Mouse (Mus musculus): ENCODE measurements around the gene Gm20388. TPM values are rescaled to one million over a fixed set of nuclear protein-coding genes. Genes with fewer than 3 reads are reported as not detected.

Gene Gm20388
- polyA plus RNA-seq, 1 experiment from 2014 or later = 7.4 TPM

DNA sequence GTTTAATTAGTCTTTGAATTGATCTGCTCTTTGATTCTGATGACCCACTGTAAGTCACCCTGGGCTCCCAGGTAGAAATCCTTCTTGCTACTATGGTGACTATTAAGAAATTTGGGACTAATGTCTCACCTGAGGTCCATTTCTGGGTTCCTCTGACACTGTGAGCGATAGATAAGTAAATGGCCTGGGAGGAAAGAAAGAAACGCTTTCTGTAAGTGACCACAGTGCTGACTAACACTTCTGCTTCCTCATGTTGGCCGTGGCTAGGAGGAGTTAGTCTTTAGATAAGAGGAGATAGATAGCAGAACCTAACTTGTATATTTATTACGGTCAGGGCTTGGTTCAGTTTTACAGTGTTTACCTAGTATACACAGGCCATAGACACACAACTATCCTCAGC, 3418.7 kb downstream of the Gm20388 start:
- H3K9ac ChIP-seq (ENCODE audit: low read length) = no peak overlapping the region
- H3K27me3 ChIP-seq (ENCODE audit: control insufficient read depth, insufficient read depth, low read length) = no peaks in the 10 kb centered on the region
- H3K36me3 ChIP-seq (ENCODE audit: control insufficient read depth, insufficient read depth, low read length) = no peaks in the 10 kb centered on the region
- H3K9me3 ChIP-seq (replicated peaks; ENCODE audit: control insufficient read depth, low read length) = no peaks in the 10 kb centered on the region
- WGBS = 71% methylated on average over 4 of the region's 4 CpGs
- peaks cover 12% of the 10 kb centered on the region for H3K4me1 ChIP-seq (ENCODE audit: control insufficient read depth, insufficient read depth, low read length)
- no peak overlapping the region for H3K4me3 ChIP-seq (replicated peaks; ENCODE audit: low read length)
- ATAC-seq (ENCODE audit: insufficient read depth, low FRiP score) = no peak
- no peak overlapping the region for H3K4me2 ChIP-seq (ENCODE audit: low read depth, low read length)
- H3K27ac ChIP-seq (ENCODE audit: low read length) = no peak overlapping the region

DNA sequence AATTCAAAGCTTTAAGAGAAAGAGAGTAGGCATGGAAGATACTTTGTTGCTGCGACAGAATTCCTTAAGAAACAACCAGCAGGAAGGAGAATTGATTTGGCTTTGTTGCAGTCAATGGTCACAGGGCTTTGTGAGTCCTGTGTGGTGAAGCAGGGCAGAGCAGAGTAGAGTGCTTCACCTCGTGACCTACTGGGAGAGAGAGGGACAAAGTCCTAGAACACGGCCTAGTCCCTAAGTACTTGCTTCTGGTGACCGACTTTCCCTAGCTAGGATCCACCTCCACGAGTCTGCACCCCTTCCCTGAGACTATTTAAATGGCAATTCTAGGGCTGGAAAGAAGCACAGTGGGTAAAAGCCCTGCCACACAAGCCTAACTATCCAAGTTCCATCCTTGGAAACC, 3419.3 kb downstream of the Gm20388 start:
- Histone ChIP-seq H3K36me3 (ENCODE audit: control insufficient read depth, insufficient read depth, low read length) (no peaks in the 10 kb centered on the region), H3K27ac (ENCODE audit: low read length) (no peak overlapping the region), H3K4me3 (replicated peaks; ENCODE audit: low read length) (no peak overlapping the region), H3K4me1 (ENCODE audit: control insufficient read depth, insufficient read depth, low read length) (peaks cover 13% of the 10 kb centered on the region), H3K9ac (ENCODE audit: low read length) (no peak overlapping the region), H3K9me3 (replicated peaks; ENCODE audit: control insufficient read depth, low read length) (no peaks in the 10 kb centered on the region), H3K27me3 (ENCODE audit: control insufficient read depth, insufficient read depth, low read length) (no peaks in the 10 kb centered on the region), H3K4me2 (ENCODE audit: low read depth, low read length) (no peak overlapping the region)
- ATAC-seq (ENCODE audit: insufficient read depth, low FRiP score) = no peak
- WGBS = 70% methylated on average over 5 of the region's 5 CpGs

DNA sequence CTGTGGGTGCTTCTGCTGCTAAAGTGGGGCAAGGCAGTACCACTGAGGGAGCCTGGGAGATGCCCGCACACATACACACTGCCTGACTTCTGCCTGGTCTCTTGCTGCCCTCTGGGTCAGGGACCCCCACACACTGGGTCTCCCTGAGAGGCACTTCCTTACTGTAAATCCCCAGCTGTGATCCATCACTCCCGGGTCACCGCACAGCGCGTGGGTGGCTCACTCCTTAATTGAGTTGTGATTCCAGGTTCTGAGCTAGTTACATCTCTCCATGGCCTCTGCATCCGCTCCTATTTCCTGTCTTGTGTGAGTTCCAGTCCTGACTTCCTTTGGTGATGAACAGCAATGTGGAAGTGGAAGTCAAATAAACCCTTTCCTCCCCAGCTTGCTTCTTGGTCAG, 3420.1 kb downstream of the Gm20388 start:
- Histone ChIP-seq H3K4me1 (ENCODE audit: control insufficient read depth, insufficient read depth, low read length) (peaks cover 13% of the 10 kb centered on the region), H3K9me3 (replicated peaks; ENCODE audit: control insufficient read depth, low read length) (no peaks in the 10 kb centered on the region), H3K9ac (ENCODE audit: low read length) (no peak overlapping the region), H3K27ac (ENCODE audit: low read length) (no peak overlapping the region), H3K27me3 (ENCODE audit: control insufficient read depth, insufficient read depth, low read length) (no peaks in the 10 kb centered on the region), H3K4me2 (ENCODE audit: low read depth, low read length) (no peak overlapping the region), H3K4me3 (replicated peaks; ENCODE audit: low read length) (no peak overlapping the region), H3K36me3 (ENCODE audit: control insufficient read depth, insufficient read depth, low read length) (no peaks in the 10 kb centered on the region)
- 48% methylated on average over 6 of the region's 6 CpGs for WGBS
- ATAC-seq (ENCODE audit: insufficient read depth, low FRiP score) = no peak

DNA sequence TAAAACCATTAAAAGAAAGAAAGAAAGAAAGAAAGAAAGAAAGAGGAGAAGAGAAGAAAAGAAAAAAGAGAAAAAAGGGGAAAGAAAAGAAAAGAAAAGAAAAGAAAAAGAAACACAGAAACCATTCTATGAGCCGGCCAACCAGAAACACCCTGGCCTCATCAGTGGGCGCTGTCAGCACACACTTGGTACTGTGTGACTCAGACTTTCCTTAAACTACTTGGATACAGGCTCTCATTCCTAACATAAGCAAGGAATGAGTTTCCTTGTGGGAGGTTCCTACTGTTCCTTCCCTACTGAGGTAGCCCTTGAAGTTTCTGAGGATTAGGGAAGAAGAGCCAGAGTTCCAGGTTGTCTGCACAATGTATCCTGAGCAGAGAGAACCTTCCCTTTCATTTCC, 3420.7 kb downstream of the Gm20388 start:
- no peak overlapping the region for H3K9ac ChIP-seq (ENCODE audit: low read length)
- H3K4me2 ChIP-seq (ENCODE audit: low read depth, low read length) = no peak overlapping the region
- ATAC-seq (ENCODE audit: insufficient read depth, low FRiP score) = no peak
- 0 out of 2 replicates have a peak overlapping the region, but pooled peaks have one; percentile 0 for H3K27ac ChIP-seq (ENCODE audit: low read length)
- WGBS = 61% methylated on average over 2 of the region's 2 CpGs
- H3K9me3 ChIP-seq (replicated peaks; ENCODE audit: control insufficient read depth, low read length) = no peaks in the 10 kb centered on the region
- peaks cover 13% of the 10 kb centered on the region for H3K4me1 ChIP-seq (ENCODE audit: control insufficient read depth, insufficient read depth, low read length)
- H3K4me3 ChIP-seq (replicated peaks; ENCODE audit: low read length) = no peak overlapping the region
- H3K36me3 ChIP-seq (ENCODE audit: control insufficient read depth, insufficient read depth, low read length) = no peaks in the 10 kb centered on the region
- no peaks in the 10 kb centered on the region for H3K27me3 ChIP-seq (ENCODE audit: control insufficient read depth, insufficient read depth, low read length)

- no peaks in the 10 kb centered on the region for H3K36me3 ChIP-seq (ENCODE audit: control insufficient read depth, insufficient read depth, low read length)
- H3K4me2 ChIP-seq (ENCODE audit: low read depth, low read length) = peak overlapping the region; percentile 82
- 29% methylated on average over 8 of the region's 8 CpGs for WGBS
- H3K4me1 ChIP-seq (ENCODE audit: control insufficient read depth, insufficient read depth, low read length) = peaks cover 13% of the 10 kb centered on the region
- no peak overlapping the region for H3K9ac ChIP-seq (ENCODE audit: low read length)
- no peak overlapping the region for H3K4me3 ChIP-seq (replicated peaks; ENCODE audit: low read length)
- no peaks in the 10 kb centered on the region for H3K27me3 ChIP-seq (ENCODE audit: control insufficient read depth, insufficient read depth, low read length)
- no peaks in the 10 kb centered on the region for H3K9me3 ChIP-seq (replicated peaks; ENCODE audit: control insufficient read depth, low read length)
- ATAC-seq (ENCODE audit: insufficient read depth, low FRiP score) = no peak
- H3K27ac ChIP-seq (ENCODE audit: low read length) = 0 out of 2 replicates have a peak overlapping the region, but pooled peaks have one; percentile 0
Measured at GRCm38 (mm10) chr8:123331810-123332209, 3421.2 kb downstream of the Gm20388 start.

- peak within 1 kb of the TSS; percentile 82 for H3K4me2 ChIP-seq (ENCODE audit: low read depth, low read length)
- H3K4me1 ChIP-seq (ENCODE audit: control insufficient read depth, insufficient read depth, low read length) = peaks cover 12% of the 10 kb centered on the region
- no peaks in the 10 kb centered on the region for H3K9me3 ChIP-seq (replicated peaks; ENCODE audit: control insufficient read depth, low read length)
- peak; percentile 88 for ATAC-seq (ENCODE audit: insufficient read depth, low FRiP score)
- peak within 1 kb of the TSS; percentile 68 for H3K9ac ChIP-seq (ENCODE audit: low read length)
- H3K36me3 ChIP-seq (ENCODE audit: control insufficient read depth, insufficient read depth, low read length) = no peaks in the 10 kb centered on the region
- H3K27me3 ChIP-seq (ENCODE audit: control insufficient read depth, insufficient read depth, low read length) = no peaks in the 10 kb centered on the region
- under 1% methylated on average over 84 of the region's 85 CpGs for WGBS
- H3K4me3 ChIP-seq (replicated peaks; ENCODE audit: low read length) = peak within 1 kb of the TSS; percentile 55
- H3K27ac ChIP-seq (ENCODE audit: low read length) = peak within 1 kb of the TSS; percentile 23; the same call in 1 of the 2 replicates
Measured at GRCm38 (mm10) chr8:123332262-123333090, 3421.8 kb downstream of the Gm20388 start, which contains the start of gene Spire2. Gene Spire2 (plus strand): TSS chr8:123332713.

- H3K9ac ChIP-seq (ENCODE audit: low read length) = peak overlapping the region; percentile 68
Measured at GRCm38 (mm10) chr8:123333091-123333587, 3422.5 kb downstream of the Gm20388 start.

DNA sequence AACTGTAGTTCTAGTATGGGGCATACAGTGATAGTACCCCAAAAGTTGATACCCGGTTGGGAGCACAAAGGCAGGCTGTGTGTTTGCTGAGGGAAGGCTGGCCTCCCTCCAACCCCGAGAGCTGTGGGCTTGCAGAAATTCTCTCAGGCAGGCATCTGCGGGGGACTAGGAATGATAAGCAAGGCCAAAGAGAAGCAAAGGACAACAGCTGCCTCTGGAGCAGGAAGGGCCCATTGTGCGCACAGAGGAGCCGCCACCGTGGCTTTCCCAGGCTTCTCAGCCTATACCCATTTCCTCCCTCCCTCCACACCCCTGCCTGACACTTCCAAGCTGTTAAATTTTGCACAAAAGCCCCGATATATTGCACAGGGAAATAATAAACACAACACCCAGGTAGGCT, 3423.2 kb downstream of the Gm20388 start:
- H3K4me3 ChIP-seq (replicated peaks; ENCODE audit: low read length) = peak overlapping the region; percentile 11; the same call in 1 of the 2 replicates

More at GRCm38 (mm10) chr8:123333091-123333587, 3422.5 kb downstream of the Gm20388 start:
- H3K36me3 ChIP-seq (ENCODE audit: control insufficient read depth, insufficient read depth, low read length) = no peaks in the 10 kb centered on the region
- peak overlapping the region; percentile 82 for H3K4me2 ChIP-seq (ENCODE audit: low read depth, low read length)
- 6% methylated on average over 20 of the region's 21 CpGs for WGBS
- H3K27ac ChIP-seq (ENCODE audit: low read length) = peak overlapping the region; percentile 23; the same call in 1 of the 2 replicates
- H3K4me3 ChIP-seq (replicated peaks; ENCODE audit: low read length) = peak overlapping the region; percentile 55
- H3K27me3 ChIP-seq (ENCODE audit: control insufficient read depth, insufficient read depth, low read length) = no peaks in the 10 kb centered on the region
- H3K4me1 ChIP-seq (ENCODE audit: control insufficient read depth, insufficient read depth, low read length) = peaks cover 8% of the 10 kb centered on the region
- H3K9me3 ChIP-seq (replicated peaks; ENCODE audit: control insufficient read depth, low read length) = no peaks in the 10 kb centered on the region
- peak; percentile 13 for ATAC-seq (ENCODE audit: insufficient read depth, low FRiP score)

GRCm38 (mm10) chr8:123334467-123334866, 3423.8 kb downstream of the Gm20388 start:
- Histone ChIP-seq H3K9me3 (replicated peaks; ENCODE audit: control insufficient read depth, low read length) (no peaks in the 10 kb centered on the region), H3K4me1 (ENCODE audit: control insufficient read depth, insufficient read depth, low read length) (peaks cover 8% of the 10 kb centered on the region), H3K4me2 (ENCODE audit: low read depth, low read length) (0 out of 2 replicates have a peak overlapping the region, but pooled peaks have one; percentile 17), H3K4me3 (replicated peaks; ENCODE audit: low read length) (no peak overlapping the region), H3K27ac (ENCODE audit: low read length) (peak overlapping the region; percentile 30; the same call in 1 of the 2 replicates), H3K9ac (ENCODE audit: low read length) (no peak overlapping the region), H3K36me3 (ENCODE audit: control insufficient read depth, insufficient read depth, low read length) (no peaks in the 10 kb centered on the region), H3K27me3 (ENCODE audit: control insufficient read depth, insufficient read depth, low read length) (no peaks in the 10 kb centered on the region)
- ATAC-seq (ENCODE audit: insufficient read depth, low FRiP score) = no peak
- WGBS = 13% methylated on average over 1 of the region's 1 CpGs

More for the DNA sequence above, 3423.2 kb downstream of the Gm20388 start:
- Histone ChIP-seq H3K9ac (ENCODE audit: low read length) (no peak overlapping the region), H3K36me3 (ENCODE audit: control insufficient read depth, insufficient read depth, low read length) (no peaks in the 10 kb centered on the region), H3K27ac (ENCODE audit: low read length) (no peak overlapping the region), H3K4me2 (ENCODE audit: low read depth, low read length) (peak overlapping the region; percentile 14; the same call in 1 of the 2 replicates), H3K4me1 (ENCODE audit: control insufficient read depth, insufficient read depth, low read length) (peaks cover 8% of the 10 kb centered on the region), H3K9me3 (replicated peaks; ENCODE audit: control insufficient read depth, low read length) (no peaks in the 10 kb centered on the region), H3K27me3 (ENCODE audit: control insufficient read depth, insufficient read depth, low read length) (no peaks in the 10 kb centered on the region)
- no peak for ATAC-seq (ENCODE audit: insufficient read depth, low FRiP score)
- 6% methylated on average over 7 of the region's 7 CpGs for WGBS
